Mouse (Mus musculus) hematopoietic stem cell, adult 5-6 weeks (primary cell): ENCODE results near the gene Plekhh2. TPM values are rescaled to one million over a fixed set of nuclear protein-coding genes. Genes with fewer than 3 reads are reported as not detected.

Experiments used
- ATAC-seq, 2 experiments: fragments of 125-278 bp in 1 of 2; replicated peaks in 1 of 2; 2 replicates each; pipeline ENCODE4 v1.8.0; 2016 to 2017; ENCODE audit warnings: inconsistent platforms in 2 of 2, mild to moderate bottlenecking in 2 of 2, moderate number of reproducible peaks in 2 of 2, low read depth in 1 of 2, moderate TSS enrichment in 1 of 2; ENCODE audit not compliant: low FRiP score in 2 of 2, poor library complexity in 2 of 2, severe bottlenecking in 2 of 2, insufficient read depth in 1 of 2, low TSS enrichment in 1 of 2
- total RNA-seq: library from RNA; stranded (forward); fragments of 172-1452, 232-1000 nt; gene quantifications from 2 replicates; pipeline ENCODE4 v1.2.3, GENCODE M21; 2017

The Plekhh2 gene
- total RNA-seq, 1 experiment from 2014 or later, result not detected

GRCm38 (mm10) chr17:84585104-84585503 is 73.4 kb downstream of the Plekhh2 start:
- no peak for ATAC-seq

DNA sequence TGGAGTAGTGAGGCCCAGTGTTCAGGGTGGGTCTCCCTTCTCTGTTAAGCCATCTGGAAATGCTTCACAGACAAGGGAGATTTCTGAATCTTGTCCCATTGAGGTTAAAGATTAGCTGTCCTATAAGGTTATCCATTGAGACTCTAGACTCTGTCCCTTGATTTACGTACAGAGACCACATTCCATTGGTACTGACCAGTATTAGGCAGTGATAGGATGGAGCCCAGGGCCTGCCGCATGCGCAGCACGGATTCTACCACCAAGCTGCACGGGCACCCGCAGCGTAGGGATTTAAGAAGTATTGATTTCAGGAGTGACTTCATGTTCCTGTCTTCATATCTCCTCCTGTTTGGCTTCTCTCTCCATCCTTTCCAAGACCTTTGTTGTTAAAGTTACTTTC is 78.4 kb downstream of the Plekhh2 start:
- ATAC-seq, result no peak

DNA sequence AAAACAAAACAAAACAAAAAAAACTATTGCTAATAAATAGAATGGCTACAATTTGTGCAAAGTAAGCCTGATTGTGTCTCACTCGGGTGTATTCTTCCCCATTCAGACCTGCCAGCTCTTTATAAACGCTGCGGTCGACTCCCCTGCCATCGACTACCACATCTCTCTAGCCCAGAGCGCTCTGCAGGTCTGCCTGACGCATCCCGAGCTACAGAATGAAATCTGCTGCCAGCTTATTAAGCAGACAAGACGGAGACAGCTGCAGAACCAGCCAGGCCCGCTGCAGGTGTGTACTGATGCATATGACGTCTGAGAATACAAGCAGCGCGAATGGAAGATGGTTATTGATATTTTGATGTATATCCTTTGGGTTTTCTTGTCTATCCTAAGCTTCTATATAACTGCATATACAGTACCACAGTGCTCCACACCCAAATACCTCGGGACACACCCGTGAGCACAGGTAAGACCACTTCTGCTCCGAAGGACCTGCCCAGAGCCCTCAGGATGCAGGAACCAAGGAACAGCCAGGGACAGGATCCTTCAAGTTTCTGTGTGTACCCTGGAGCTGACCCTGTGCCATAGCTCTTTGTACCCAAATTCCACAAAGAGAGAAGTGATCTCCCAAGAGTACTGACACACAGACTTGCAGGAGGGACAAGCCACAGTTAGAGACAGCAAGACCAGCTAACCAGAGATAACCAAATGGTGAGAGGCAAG is 79.9 kb downstream of the Plekhh2 start:
- ATAC-seq, result no peak

- no peak for ATAC-seq
Measured at GRCm38 (mm10) chr17:84596015-84596441, 84.3 kb downstream of the Plekhh2 start.

- ATAC-seq, result no peak
Measured at GRCm38 (mm10) chr17:84596501-84596900, 84.8 kb downstream of the Plekhh2 start.

- no peak for ATAC-seq
Measured at GRCm38 (mm10) chr17:84597859-84598258, 86.2 kb downstream of the Plekhh2 start.

DNA sequence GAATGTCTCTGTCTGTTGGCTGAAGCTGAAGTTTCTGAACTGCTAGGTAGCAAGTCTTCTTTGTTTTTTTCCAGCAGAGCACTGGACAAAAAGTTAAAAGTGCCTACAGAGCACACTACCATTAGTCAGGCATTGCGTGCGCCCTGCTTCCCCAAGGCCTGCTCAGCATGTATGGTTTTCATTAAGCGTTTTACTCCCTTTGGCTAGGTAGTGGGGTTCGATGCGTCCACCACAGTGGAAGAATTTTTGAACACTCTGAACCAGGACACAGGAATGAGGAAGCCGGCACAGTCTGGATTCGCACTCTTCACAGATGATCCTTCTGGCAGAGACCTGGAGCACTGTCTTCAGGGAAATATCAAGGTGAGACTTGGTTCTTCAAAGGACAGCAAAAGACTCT is 87.2 kb downstream of the Plekhh2 start:
- no peak for ATAC-seq

GRCm38 (mm10) chr17:84600051-84600983 is 88.6 kb downstream of the Plekhh2 start:
- ATAC-seq, result no peak

DNA sequence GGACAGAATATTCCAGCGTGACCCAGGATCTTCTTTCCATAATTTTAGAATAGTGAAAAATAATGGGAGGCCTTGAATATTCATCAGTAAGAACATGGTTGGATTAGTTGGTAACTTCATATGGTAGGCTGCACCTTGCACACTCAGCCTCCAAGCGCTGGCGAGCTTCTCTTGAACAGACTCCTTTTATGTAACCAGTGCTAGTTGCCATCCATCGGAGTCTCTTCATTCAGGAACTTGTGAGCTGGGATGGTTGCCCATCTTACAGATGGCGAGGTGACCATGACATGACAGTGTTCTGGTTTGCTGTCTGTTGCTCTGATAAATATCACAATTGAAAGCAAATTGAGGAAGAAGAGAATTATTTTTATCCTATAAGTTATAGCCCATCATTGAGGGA is 90.1 kb downstream of the Plekhh2 start:
- no peak for ATAC-seq

GRCm38 (mm10) chr17:84603202-84603627 is 91.5 kb downstream of the Plekhh2 start:
- ATAC-seq, result no peak

DNA sequence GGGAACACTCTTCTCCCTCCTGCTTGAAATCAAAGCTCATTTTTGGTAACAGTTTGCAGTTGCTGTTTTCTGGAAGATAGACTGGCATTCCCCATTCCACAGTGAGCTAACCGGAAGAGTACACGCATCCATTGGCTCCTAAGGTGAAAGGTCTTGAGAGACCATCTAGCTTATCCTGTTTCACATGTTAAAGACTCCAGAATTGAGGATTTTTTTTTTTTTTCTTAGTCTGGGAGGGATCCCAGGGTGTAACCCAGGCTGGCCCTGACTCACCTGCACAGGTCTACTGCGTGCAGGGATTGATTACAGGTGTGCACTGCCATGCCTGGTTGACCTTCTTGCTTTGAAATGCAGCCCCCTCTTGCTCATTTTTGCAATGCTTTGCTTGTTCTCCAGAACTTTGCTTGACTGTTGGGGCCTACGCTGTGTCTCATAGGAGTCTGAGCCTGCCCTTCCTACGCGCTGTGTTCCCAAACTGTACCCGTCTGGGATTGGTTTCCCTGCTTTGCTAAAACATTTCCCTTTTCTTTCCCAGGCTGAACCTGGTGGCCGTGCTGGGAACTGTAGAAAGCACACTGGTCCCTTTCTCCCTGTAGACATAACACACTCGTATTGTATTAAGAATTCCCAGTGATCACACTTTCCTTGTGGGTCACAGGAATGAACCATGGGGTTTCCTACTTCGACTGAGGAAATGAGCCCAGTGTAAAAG is 92.2 kb downstream of the Plekhh2 start:
- ATAC-seq, result no peak

- no peak for ATAC-seq
Measured at GRCm38 (mm10) chr17:84606976-84607375, 95.3 kb downstream of the Plekhh2 start.

- ATAC-seq, result peak; percentile 64 to 69; a peak in 2 of 4 replicates
Measured at GRCm38 (mm10) chr17:84607617-84608016, 95.9 kb downstream of the Plekhh2 start.

- no peak for ATAC-seq
Measured at GRCm38 (mm10) chr17:84608606-84609005, 96.9 kb downstream of the Plekhh2 start.

- no peak for ATAC-seq
Measured at GRCm38 (mm10) chr17:84611500-84611899, 99.8 kb downstream of the Plekhh2 start.

GRCm38 (mm10) chr17:84611971-84612370 is 100.3 kb downstream of the Plekhh2 start:
- ATAC-seq, result no peak

DNA sequence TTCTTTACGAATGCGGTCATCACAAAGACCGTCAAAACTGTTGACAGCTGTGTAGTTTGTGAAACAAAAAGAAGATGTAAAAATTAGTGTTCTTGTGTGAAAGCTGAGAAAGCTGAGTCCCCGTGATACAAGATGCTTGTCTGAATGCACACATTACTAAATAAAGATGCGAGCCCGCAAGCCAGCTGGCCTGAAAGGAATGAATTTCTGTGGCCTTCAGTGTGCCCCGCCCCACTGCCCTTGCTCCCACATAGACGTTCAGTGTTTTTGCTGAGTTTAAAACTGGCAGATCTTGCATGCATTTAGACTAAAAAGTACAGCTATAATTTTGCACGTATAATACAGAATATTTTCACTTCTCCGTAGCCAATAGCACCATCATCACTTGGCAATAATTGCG is 104.1 kb downstream of the Plekhh2 start:
- ATAC-seq, result no peak
